Mouse (Mus musculus) heart, postnatal 0 days (tissue): ENCODE measurements at regions not wholly inside any gene's neighbourhood (a gene's known extent, or its start where the extent isn't known, plus 50 kb on each side); places are given as distances from the start of the nearest gene placed in this dataset.

Experiments
- ATAC-seq: fragments of 200-750 bp; cut with Nextera tagmentation; 2 replicates; pipeline ENCODE4 v1.8.0; 2017; ENCODE audit warnings: low read depth, moderate number of reproducible peaks, moderate library complexity; ENCODE audit not compliant: insufficient read depth
- DNase-seq: peaks from one replicate; pipeline ENCODE4 v3.0.0-alpha.2; 2016; ENCODE audit warnings: low spot score
- H3K27ac ChIP-seq: fragments of 300-500 bp; sonication (generic); 2 replicates; pipeline ENCODE4 v1.5.1; 2014; ENCODE audit warnings: low read depth, mild to moderate bottlenecking
- H3K27me3 ChIP-seq: fragments of 300-500 bp; sonication (generic); 2 replicates; pipeline ENCODE4 v1.6.1; 2014; ENCODE audit warnings: low read length, mixed read lengths; ENCODE audit not compliant: control insufficient read depth, insufficient read depth
- H3K36me3 ChIP-seq: fragments of 300-500 bp; sonication (generic); replicated peaks from 2 replicates; pipeline ENCODE4 v1.6.1; 2014; ENCODE audit warnings: low read length, mixed read lengths; ENCODE audit not compliant: control insufficient read depth, insufficient read depth
- H3K4me1 ChIP-seq: fragments of 300-500 bp; sonication (generic); 2 replicates; pipeline ENCODE4 v1.6.1; 2014; ENCODE audit warnings: antibody characterized with exemption; ENCODE audit not compliant: control insufficient read depth, insufficient read depth
- H3K4me2 ChIP-seq: fragments of 300-500 bp; sonication (generic); 2 replicates; pipeline ENCODE4 v1.6.1; 2014; ENCODE audit warnings: low read depth, mild to moderate bottlenecking, low read length, moderate library complexity
- H3K4me3 ChIP-seq: fragments of 300-500 bp; sonication (generic); 2 replicates; pipeline ENCODE4 v1.5.1; 2014; ENCODE audit warnings: low read depth, low read length
- H3K9ac ChIP-seq: fragments of 300-500 bp; sonication (generic); replicated peaks from 2 replicates; pipeline ENCODE4 v1.6.1; 2014; ENCODE audit warnings: low read depth, low read length, mixed read lengths
- H3K9me3 ChIP-seq: fragments of 300-500 bp; sonication (generic); replicated peaks from 2 replicates; pipeline ENCODE4 v1.6.1; 2016; ENCODE audit warnings: low read length; ENCODE audit not compliant: control insufficient read depth
- CTCF ChIP-seq: IDR thresholded peaks from 2 replicates; pipeline ENCODE4 v1.5.1; 2016; ENCODE audit warnings: antibody characterized with exemption, control low read depth, low read depth
- EP300 ChIP-seq: IDR thresholded peaks from 2 replicates; pipeline ENCODE4 v1.6.1; 2016; ENCODE audit warnings: antibody characterized with exemption, low read depth
- WGBS: fragments of 180-500 bp; shearing (Covaris S2); extraction: QIAGEN DNeasy Blood & Tissue Kit; methylation state at CpG from one replicate; pipeline ENCODE4 v1.1.7; 2014; 5-methylcytosine and 5-hydroxymethylcytosine counted together

GRCm38 (mm10) chr3:120685227-120685626, 486.3 kb downstream of the Rwdd3 start:
- Histone ChIP-seq H3K27me3 (no peaks in the 10 kb centered on the region), H3K9ac (no peak overlapping the region), H3K36me3 (no peaks in the 10 kb centered on the region), H3K27ac (no peak overlapping the region), H3K4me2 (no peak overlapping the region), H3K9me3 (no peaks in the 10 kb centered on the region), H3K4me1 (no peaks in the 10 kb centered on the region), H3K4me3 (no peak overlapping the region)
- ATAC-seq = no peak
- DNase-seq = no peak
- WGBS = 34% methylated on average over 4 of the region's 4 CpGs
- TF ChIP-seq CTCF (no peak), EP300 (no peak)

GRCm38 (mm10) chr3:120675906-120676305, 495.6 kb downstream of the Rwdd3 start:
- no peaks in the 10 kb centered on the region for H3K4me1 ChIP-seq
- no peaks in the 10 kb centered on the region for H3K36me3 ChIP-seq
- H3K27ac ChIP-seq = no peak overlapping the region
- no peaks in the 10 kb centered on the region for H3K9me3 ChIP-seq
- H3K9ac ChIP-seq = no peak overlapping the region
- H3K4me2 ChIP-seq = no peak overlapping the region
- no peaks in the 10 kb centered on the region for H3K27me3 ChIP-seq
- ATAC-seq = no peak
- no peak for DNase-seq
- 77% methylated on average over 2 of the region's 2 CpGs for WGBS
- no peak for TF ChIP-seq EP300
- no peak for TF ChIP-seq CTCF
- H3K4me3 ChIP-seq = no peak overlapping the region

GRCm38 (mm10) chr3:120668654-120669053, 502.8 kb downstream of the Rwdd3 start:
- no peak for TF ChIP-seq CTCF
- no peak for TF ChIP-seq EP300
- DNase-seq (no peak), ATAC-seq (no peak)
- Histone ChIP-seq H3K27ac (no peak overlapping the region), H3K9me3 (no peaks in the 10 kb centered on the region), H3K4me2 (no peak overlapping the region), H3K9ac (no peak overlapping the region), H3K27me3 (no peaks in the 10 kb centered on the region), H3K4me3 (no peak overlapping the region), H3K36me3 (no peaks in the 10 kb centered on the region), H3K4me1 (no peaks in the 10 kb centered on the region)
- 88% methylated on average over 3 of the region's 3 CpGs for WGBS

GRCm38 (mm10) chr3:120662521-120662920, 509.0 kb downstream of the Rwdd3 start:
- ATAC-seq = no peak

GRCm38 (mm10) chr3:120660776-120661175, 510.7 kb downstream of the Rwdd3 start:
- H3K9me3 ChIP-seq = no peaks in the 10 kb centered on the region
- TF ChIP-seq CTCF = no peak
- no peak for TF ChIP-seq EP300
- H3K27me3 ChIP-seq = no peaks in the 10 kb centered on the region
- H3K36me3 ChIP-seq = no peaks in the 10 kb centered on the region
- DNase-seq (no peak), ATAC-seq (no peak)
- H3K4me2 ChIP-seq = no peak overlapping the region
- 82% methylated on average over 4 of the region's 4 CpGs for WGBS
- H3K27ac ChIP-seq = no peak overlapping the region
- no peak overlapping the region for H3K9ac ChIP-seq
- no peak overlapping the region for H3K4me3 ChIP-seq
- no peaks in the 10 kb centered on the region for H3K4me1 ChIP-seq

More at GRCm38 (mm10) chr3:120662521-120662920, 509.0 kb downstream of the Rwdd3 start:
- WGBS = 81% methylated on average over 4 of the region's 4 CpGs
- Histone ChIP-seq H3K27ac (no peak overlapping the region), H3K4me3 (no peak overlapping the region), H3K9ac (no peak overlapping the region), H3K27me3 (no peaks in the 10 kb centered on the region), H3K36me3 (no peaks in the 10 kb centered on the region), H3K4me2 (no peak overlapping the region), H3K9me3 (no peaks in the 10 kb centered on the region), H3K4me1 (no peaks in the 10 kb centered on the region)
- DNase-seq = no peak
- TF ChIP-seq CTCF = no peak
- TF ChIP-seq EP300 = no peak

GRCm38 (mm10) chr3:120649047-120649868, 522.2 kb downstream of the Rwdd3 start:
- H3K4me2 ChIP-seq = no peak overlapping the region
- H3K9ac ChIP-seq = no peak overlapping the region
- H3K4me1 ChIP-seq = no peaks in the 10 kb centered on the region
- no peaks in the 10 kb centered on the region for H3K27me3 ChIP-seq
- WGBS = 72% methylated on average over 12 of the region's 12 CpGs
- no peaks in the 10 kb centered on the region for H3K36me3 ChIP-seq
- DNase-seq (no peak), ATAC-seq (no peak)
- H3K27ac ChIP-seq = no peak overlapping the region
- TF ChIP-seq CTCF (no peak), EP300 (no peak)
- H3K9me3 ChIP-seq = no peaks in the 10 kb centered on the region
- no peak overlapping the region for H3K4me3 ChIP-seq
